Mouse (Mus musculus): ENCODE results near the gene Pip5k1c. TPM values are rescaled to one million over a fixed set of nuclear protein-coding genes. Genes with fewer than 3 reads are reported as not detected.
A peak's percentile ranks its signal among the peaks of the same experiment; 100 is the strongest.

The Pip5k1c gene
- polyA plus RNA-seq, 1 experiment, result 23.3 TPM

DNA sequence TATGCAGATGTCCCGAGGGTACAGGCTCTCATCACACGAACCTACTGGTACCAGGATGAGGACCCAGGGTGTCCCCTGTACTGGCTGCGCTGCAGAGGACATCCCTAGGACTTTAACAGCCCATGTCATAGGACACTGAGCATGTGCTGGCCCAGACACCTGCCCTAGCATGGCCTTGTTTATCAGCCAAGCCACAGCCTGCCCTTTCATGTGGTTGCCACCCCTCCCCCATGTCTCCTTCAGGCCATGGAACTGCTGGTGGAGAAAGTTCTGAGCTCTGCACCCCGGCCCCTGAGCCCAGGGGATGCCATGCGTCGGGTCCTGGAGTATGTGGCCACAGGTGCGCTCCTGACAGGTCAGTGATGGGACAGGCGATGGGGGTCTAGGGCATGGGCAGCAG lies 43.3 kb upstream of the Pip5k1c start:
- peaks cover 17% of the 10 kb centered on the region for H3K27me3 ChIP-seq (ENCODE audit: control insufficient read depth, insufficient read depth, insufficient read length)
- no peak overlapping the region for H3K4me2 ChIP-seq (ENCODE audit: low read depth)
- no peak overlapping the region for H3ac ChIP-seq (ENCODE audit: control insufficient read depth, insufficient read length)
- no peaks in the 10 kb centered on the region for H3K79me2 ChIP-seq (ENCODE audit: control insufficient read depth, insufficient read depth)
- no peak for TF ChIP-seq CEBPB (IDR thresholded peaks at IDR 0.05; ENCODE audit: insufficient read depth, poor library complexity, severe bottlenecking)
- TF ChIP-seq TCF3 (IDR thresholded peaks at IDR 0.05; ENCODE audit: insufficient read length, low read depth), result no peak
- TF ChIP-seq POLR2AphosphoS2 (IDR thresholded peaks at IDR 0.05; ENCODE audit: insufficient read length, low read depth), result no peak
- TF ChIP-seq MYOD1 (IDR thresholded peaks at IDR 0.05; ENCODE audit: control insufficient read depth in 1 of 3, insufficient read length in 2 of 3, low read depth in 2 of 3), result peak in 1 of 3 experiments; percentile 70
- no peak for TF ChIP-seq SRF (IDR thresholded peaks at IDR 0.05; ENCODE audit: control insufficient read depth, insufficient read length, low read depth)
- no peak for TF ChIP-seq MAX (IDR thresholded peaks at IDR 0.05; ENCODE audit: low read depth)
- no peak for TF ChIP-seq USF1 (IDR thresholded peaks at IDR 0.05; ENCODE audit: low read depth)
- no peak for TF ChIP-seq POLR2A (IDR thresholded peaks at IDR 0.05; ENCODE audit: insufficient read length, low read depth)
- peak in 1 of 3 experiments; percentile 72 for TF ChIP-seq MYOG (IDR thresholded peaks at IDR 0.05; ENCODE audit: control insufficient read depth in 1 of 3, insufficient read depth in 1 of 3, insufficient read length in 2 of 3, low read depth in 2 of 3)
- TF ChIP-seq REST (IDR thresholded peaks at IDR 0.05; ENCODE audit: insufficient read depth, insufficient read length), result no peak
- no peak overlapping the region for H3K4me3 ChIP-seq
- H3K36me3 ChIP-seq (ENCODE audit: control insufficient read depth, insufficient read depth), result no peaks in the 10 kb centered on the region

DNA sequence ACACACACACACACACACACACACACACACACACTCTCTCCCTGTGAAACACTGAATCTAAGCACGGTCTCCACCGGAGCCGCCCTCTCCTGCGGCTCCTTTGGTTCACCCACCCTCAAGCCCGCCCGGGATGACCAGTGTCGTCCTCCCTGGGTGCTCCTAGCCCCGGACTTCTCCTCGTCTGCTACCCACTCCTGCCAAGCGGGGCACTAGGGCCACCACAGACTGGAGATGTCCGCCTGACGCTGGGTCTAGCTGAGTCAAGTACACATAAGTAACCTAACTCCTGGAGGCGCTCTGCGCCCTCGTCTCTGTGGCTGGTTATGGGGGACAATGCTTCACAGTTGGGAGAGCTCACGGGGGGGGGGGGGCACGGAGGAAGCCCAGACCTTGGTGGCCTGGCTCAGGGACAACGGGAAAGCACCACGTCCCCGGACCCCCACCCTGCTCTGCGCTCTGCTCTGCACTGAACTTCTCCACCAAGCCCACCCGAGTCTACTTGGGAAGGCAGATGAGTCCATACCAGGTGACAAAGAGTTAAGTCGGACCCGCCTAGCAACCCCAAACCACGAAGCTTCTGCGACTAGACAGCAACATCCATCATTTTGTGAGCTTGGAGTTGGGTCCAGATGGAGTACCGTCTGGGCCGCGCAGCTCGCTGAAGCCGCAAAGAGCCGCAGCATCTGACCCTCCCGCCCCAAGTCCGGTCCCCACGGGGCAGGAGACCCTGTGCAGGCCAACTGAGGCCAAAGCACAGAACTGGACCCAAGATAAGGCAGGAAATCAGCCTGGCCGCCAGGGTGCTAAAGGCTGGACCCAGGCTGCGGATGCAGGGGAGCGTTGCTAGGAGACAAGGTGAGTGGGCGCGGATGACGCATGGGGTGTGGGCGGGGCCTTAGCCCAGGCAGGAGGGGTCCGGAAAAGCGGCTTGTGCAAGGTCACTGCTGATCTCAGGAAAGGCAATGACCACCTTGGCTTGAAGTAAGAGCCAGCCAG lies 40.0 kb upstream of the Pip5k1c start, which contains the start of gene Matk:
TSS of gene Matk (plus strand) at position 512 of the 996 bp plus-strand sequence.
- Histone ChIP-seq H3K4me3 (no peak within 1 kb of the TSS), H3K36me3 (ENCODE audit: control insufficient read depth, insufficient read depth) (no peaks in the 10 kb centered on the region), H3K27me3 (ENCODE audit: control insufficient read depth, insufficient read depth, insufficient read length) (peaks cover 18% of the 10 kb centered on the region), H3K79me2 (ENCODE audit: control insufficient read depth, insufficient read depth) (no peaks in the 10 kb centered on the region), H3ac (ENCODE audit: control insufficient read depth, insufficient read length) (no peak within 1 kb of the TSS), H3K4me2 (ENCODE audit: low read depth) (no peak within 1 kb of the TSS)
- TF ChIP-seq TCF12 (IDR thresholded peaks at IDR 0.05; ENCODE audit: insufficient read depth, poor library complexity, severe bottlenecking) (no peak), TCF3 (IDR thresholded peaks at IDR 0.05; ENCODE audit: insufficient read length, low read depth) (no peak), POLR2A (IDR thresholded peaks at IDR 0.05; ENCODE audit: insufficient read length, low read depth) (no peak), E2F4 (IDR thresholded peaks at IDR 0.05; ENCODE audit: insufficient read depth) (no peak), MAX (IDR thresholded peaks at IDR 0.05; ENCODE audit: low read depth) (no peak), MYOD1 (IDR thresholded peaks at IDR 0.05; ENCODE audit: control insufficient read depth in 1 of 3, insufficient read length in 2 of 3, low read depth in 2 of 3) (no peak), POLR2AphosphoS2 (IDR thresholded peaks at IDR 0.05; ENCODE audit: insufficient read length, low read depth) (peak; percentile 54)

DNA sequence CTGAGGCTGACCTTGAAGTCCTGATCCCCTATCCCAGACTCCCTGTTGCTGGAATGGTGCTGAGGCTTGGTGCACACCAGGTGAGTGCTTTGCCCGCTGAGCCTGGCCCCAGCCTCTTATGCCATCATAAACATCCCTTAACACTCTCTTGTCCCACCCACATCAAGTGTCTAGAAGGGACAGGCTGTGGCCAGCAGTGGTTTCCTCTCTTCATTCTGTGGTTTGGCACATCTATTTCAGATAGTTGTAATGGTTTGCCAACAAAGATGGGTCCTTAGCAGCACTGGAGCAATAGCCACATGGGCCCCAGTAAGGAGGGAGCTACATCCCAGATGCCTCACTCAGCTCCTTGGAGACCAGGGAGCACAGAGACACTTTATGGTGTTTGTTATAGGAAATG lies 37.9 kb upstream of the Pip5k1c start:
- Histone ChIP-seq H3ac (ENCODE audit: control insufficient read depth, insufficient read length) (no peak overlapping the region), H3K79me2 (ENCODE audit: control insufficient read depth, insufficient read depth) (no peaks in the 10 kb centered on the region), H3K27me3 (ENCODE audit: control insufficient read depth, insufficient read depth, insufficient read length) (peaks cover 30% of the 10 kb centered on the region), H3K4me2 (ENCODE audit: low read depth) (no peak overlapping the region), H3K4me3 (no peak overlapping the region), H3K36me3 (ENCODE audit: control insufficient read depth, insufficient read depth) (no peaks in the 10 kb centered on the region)
- no peak for TF ChIP-seq REST (IDR thresholded peaks at IDR 0.05; ENCODE audit: insufficient read depth, insufficient read length)
- TF ChIP-seq MYOD1 (IDR thresholded peaks at IDR 0.05; ENCODE audit: control insufficient read depth in 1 of 3, insufficient read length in 2 of 3, low read depth in 2 of 3), result no peak
- no peak for TF ChIP-seq E2F4 (IDR thresholded peaks at IDR 0.05; ENCODE audit: insufficient read depth)
- TF ChIP-seq TCF12 (IDR thresholded peaks at IDR 0.05; ENCODE audit: insufficient read depth, poor library complexity, severe bottlenecking), result no peak
- no peak for TF ChIP-seq TCF3 (IDR thresholded peaks at IDR 0.05; ENCODE audit: insufficient read length, low read depth)
- TF ChIP-seq MAX (IDR thresholded peaks at IDR 0.05; ENCODE audit: low read depth), result no peak
- no peak for TF ChIP-seq POLR2AphosphoS2 (IDR thresholded peaks at IDR 0.05; ENCODE audit: insufficient read length, low read depth)
- TF ChIP-seq SRF (IDR thresholded peaks at IDR 0.05; ENCODE audit: control insufficient read depth, insufficient read length, low read depth), result no peak
- no peak for TF ChIP-seq USF1 (IDR thresholded peaks at IDR 0.05; ENCODE audit: low read depth)
- TF ChIP-seq CEBPB (IDR thresholded peaks at IDR 0.05; ENCODE audit: insufficient read depth, poor library complexity, severe bottlenecking), result no peak
- TF ChIP-seq POLR2A (IDR thresholded peaks at IDR 0.05; ENCODE audit: insufficient read length, low read depth), result no peak
- TF ChIP-seq MYOG (IDR thresholded peaks at IDR 0.05; ENCODE audit: control insufficient read depth in 1 of 3, insufficient read depth in 1 of 3, insufficient read length in 2 of 3, low read depth in 2 of 3), result no peak

DNA sequence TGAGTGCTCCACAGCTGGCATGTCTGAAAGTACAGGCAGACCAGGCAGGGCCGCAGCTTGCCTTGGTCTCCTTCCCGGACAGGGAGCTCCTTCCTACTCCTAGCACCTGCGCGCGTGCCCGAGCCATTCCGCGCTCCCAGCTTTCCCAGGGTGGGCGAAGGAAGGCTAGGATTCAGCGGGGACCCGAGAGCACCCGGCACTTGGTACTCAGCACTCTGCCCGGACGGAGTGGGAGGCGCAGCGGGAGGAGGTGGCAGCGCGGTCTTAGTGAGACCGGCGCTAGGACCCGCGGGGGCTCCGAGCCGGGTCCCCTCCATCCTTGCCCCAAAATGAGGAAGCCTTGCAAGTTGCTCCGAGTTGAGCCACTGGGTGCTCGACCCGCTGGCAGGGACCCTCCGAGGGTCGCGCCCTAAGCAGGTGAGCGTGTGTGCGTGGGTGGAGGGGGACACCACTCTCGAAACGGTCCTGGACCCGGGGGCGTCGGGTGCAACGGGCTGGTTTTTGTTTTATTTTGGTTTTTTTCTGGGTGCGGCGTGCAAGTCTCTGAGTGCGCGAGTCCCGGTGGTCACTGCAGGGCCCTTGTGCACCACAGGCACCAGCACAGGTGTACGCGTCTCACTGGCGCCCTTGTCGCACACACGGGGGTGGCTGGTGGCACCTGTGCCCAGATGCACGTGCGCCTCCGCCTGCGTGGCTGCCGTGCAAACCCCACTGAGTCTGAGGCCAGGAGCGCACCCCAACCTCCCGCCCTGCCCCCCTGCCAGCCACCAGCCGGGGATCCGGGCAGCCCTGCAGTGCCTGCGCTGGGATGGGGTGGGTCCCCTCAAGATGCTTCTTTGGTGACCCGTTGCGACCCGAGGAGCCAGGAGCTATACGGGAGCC lies 35.4 kb upstream of the Pip5k1c start:
- H3K79me2 ChIP-seq (ENCODE audit: control insufficient read depth, insufficient read depth), result no peaks in the 10 kb centered on the region
- H3ac ChIP-seq (ENCODE audit: control insufficient read depth, insufficient read length), result no peak overlapping the region
- H3K4me2 ChIP-seq (ENCODE audit: low read depth), result no peak overlapping the region
- peaks cover 22% of the 10 kb centered on the region for H3K27me3 ChIP-seq (ENCODE audit: control insufficient read depth, insufficient read depth, insufficient read length)
- TF ChIP-seq MYOG (IDR thresholded peaks at IDR 0.05; ENCODE audit: control insufficient read depth in 1 of 3, insufficient read depth in 1 of 3, insufficient read length in 2 of 3, low read depth in 2 of 3) (peak in 1 of 3 experiments; percentile 39), E2F4 (IDR thresholded peaks at IDR 0.05; ENCODE audit: insufficient read depth) (no peak), TCF3 (IDR thresholded peaks at IDR 0.05; ENCODE audit: insufficient read length, low read depth) (no peak), CEBPB (IDR thresholded peaks at IDR 0.05; ENCODE audit: insufficient read depth, poor library complexity, severe bottlenecking) (no peak), POLR2AphosphoS2 (IDR thresholded peaks at IDR 0.05; ENCODE audit: insufficient read length, low read depth) (peak; percentile 60), REST (IDR thresholded peaks at IDR 0.05; ENCODE audit: insufficient read depth, insufficient read length) (no peak), MYOD1 (IDR thresholded peaks at IDR 0.05; ENCODE audit: control insufficient read depth in 1 of 3, insufficient read length in 2 of 3, low read depth in 2 of 3) (peak in 1 of 3 experiments; percentile 33)
- H3K4me3 ChIP-seq, result no peak overlapping the region
- no peaks in the 10 kb centered on the region for H3K36me3 ChIP-seq (ENCODE audit: control insufficient read depth, insufficient read depth)

Measured in myocyte (in vitro differentiated cells).